Mouse (Mus musculus) embryonic facial prominence, embryonic 15.5 days (tissue): ENCODE measurements around the gene Smarcc1. TPM values are rescaled to one million over a fixed set of nuclear protein-coding genes. Genes with fewer than 3 reads are reported as not detected.
"Not testable (repeated sequence)": the region's sequence is repeated elsewhere in the genome, so short reads cannot be mapped to it uniquely, and the experiment has no call there.

ENCODE experiments used
- ATAC-seq: fragments of 200-750 bp; cut with Nextera tagmentation; 2 replicates; pipeline ENCODE4 v1.8.0; 2017; ENCODE audit warnings: low read depth, moderate TSS enrichment; ENCODE audit not compliant: insufficient number of reproducible peaks, low FRiP score, low TSS enrichment
- H3K27ac ChIP-seq: fragments of 300-500 bp; sonication (generic); replicated peaks from 2 replicates; pipeline ENCODE4 v1.5.1; 2015; ENCODE audit warnings: mild to moderate bottlenecking, inconsistent platforms
- H3K27me3 ChIP-seq: fragments of 300-500 bp; sonication (generic); 2 replicates; pipeline ENCODE4 v1.6.1; 2015; ENCODE audit warnings: inconsistent platforms
- H3K36me3 ChIP-seq: fragments of 300-500 bp; sonication (generic); 2 replicates; pipeline ENCODE4 v1.6.1; 2015; ENCODE audit warnings: mild to moderate bottlenecking, inconsistent platforms
- H3K4me1 ChIP-seq: fragments of 300-500 bp; sonication (generic); 2 replicates; pipeline ENCODE4 v1.6.1; 2015; ENCODE audit warnings: inconsistent platforms
- H3K4me2 ChIP-seq: fragments of 300-500 bp; sonication (generic); replicated peaks from 2 replicates; pipeline ENCODE4 v1.6.1; 2015; ENCODE audit warnings: mild to moderate bottlenecking, inconsistent platforms
- H3K4me3 ChIP-seq: fragments of 300-500 bp; sonication (generic); replicated peaks from 2 replicates; pipeline ENCODE4 v1.5.1; 2015; ENCODE audit warnings: mild to moderate bottlenecking, inconsistent platforms
- H3K9ac ChIP-seq: fragments of 300-500 bp; sonication (generic); 2 replicates; pipeline ENCODE4 v1.6.1; 2015; ENCODE audit warnings: inconsistent platforms
- H3K9me3 ChIP-seq: fragments of 300-500 bp; sonication (generic); replicated peaks from 2 replicates; pipeline ENCODE4 v1.6.1; 2016; ENCODE audit warnings: inconsistent platforms
- WGBS: fragments of 180-500 bp; shearing (Covaris S2); methylation state at CpG from one replicate; pipeline ENCODE4 v1.1.7; 2015; 5-methylcytosine and 5-hydroxymethylcytosine counted together
- polyA plus RNA-seq: library from polyadenylated mRNA; unstranded; fragments of >200 nt; fragmentation: Nextera tagmentation; extraction: Ambion mirVana; gene quantifications from 2 replicates; pipeline ENCODE4 v1.2.1, GENCODE M21; 2015

Smarcc1 gene
- polyA plus RNA-seq, 1 experiment from 2014 or later: 113 TPM

GRCm38 (mm10) chr9:110132201-110132605 lies 14.7 kb downstream of the Smarcc1 start:
- Histone ChIP-seq H3K27me3 (no peaks in the 10 kb centered on the region), H3K9me3 (no peaks in the 10 kb centered on the region), H3K4me1 (peaks cover 22% of the 10 kb centered on the region), H3K4me3 (peak overlapping the region; percentile 85), H3K4me2 (peak overlapping the region; percentile 56), H3K27ac (peak overlapping the region; percentile 96), H3K9ac (peak overlapping the region; percentile 89), H3K36me3 (peaks cover 21% of the 10 kb centered on the region)
- WGBS: under 1% methylated on average over 38 of the region's 38 CpGs
- peak; percentile 65 for ATAC-seq

GRCm38 (mm10) chr9:110132921-110133320 lies 15.4 kb downstream of the Smarcc1 start:
- Histone ChIP-seq H3K9ac (no peak overlapping the region), H3K4me2 (peak overlapping the region; percentile 56), H3K27ac (no peak overlapping the region), H3K27me3 (no peaks in the 10 kb centered on the region), H3K36me3 (peaks cover 24% of the 10 kb centered on the region), H3K4me1 (peaks cover 22% of the 10 kb centered on the region), H3K4me3 (peak overlapping the region; percentile 85), H3K9me3 (no peaks in the 10 kb centered on the region)
- no peak for ATAC-seq
- 54% methylated on average over 6 of the region's 6 CpGs for WGBS

- 0 out of 2 replicates have a peak overlapping the region, but pooled peaks have one; percentile 85 for H3K4me3 ChIP-seq
- H3K9ac ChIP-seq: no peak overlapping the region
- H3K36me3 ChIP-seq: peaks cover 32% of the 10 kb centered on the region
- H3K27ac ChIP-seq: no peak overlapping the region
- 83% methylated on average over 5 of the region's 5 CpGs for WGBS
- no peak for ATAC-seq
- 0 out of 2 replicates have a peak overlapping the region, but pooled peaks have one; percentile 56 for H3K4me2 ChIP-seq
- no peaks in the 10 kb centered on the region for H3K9me3 ChIP-seq
- H3K4me1 ChIP-seq: peaks cover 22% of the 10 kb centered on the region
- H3K27me3 ChIP-seq: no peaks in the 10 kb centered on the region
Measured at GRCm38 (mm10) chr9:110134176-110134575, 16.7 kb downstream of the Smarcc1 start.

GRCm38 (mm10) chr9:110139119-110139518 lies 21.6 kb downstream of the Smarcc1 start:
- H3K36me3 ChIP-seq: peaks cover 54% of the 10 kb centered on the region
- WGBS: 71% methylated on average over 4 of the region's 4 CpGs
- ATAC-seq: no peak

GRCm38 (mm10) chr9:110142097-110142496 lies 24.6 kb downstream of the Smarcc1 start:
- no peak overlapping the region for H3K27ac ChIP-seq
- H3K27me3 ChIP-seq: no peaks in the 10 kb centered on the region

More at GRCm38 (mm10) chr9:110139119-110139518, 21.6 kb downstream of the Smarcc1 start:
- H3K27ac ChIP-seq: no peak overlapping the region
- H3K9ac ChIP-seq: no peak overlapping the region
- H3K4me2 ChIP-seq: no peak overlapping the region
- H3K4me1 ChIP-seq: peaks cover 2% of the 10 kb centered on the region; the same call in 1 of the 2 replicates
- H3K4me3 ChIP-seq: no peak overlapping the region
- H3K27me3 ChIP-seq: no peaks in the 10 kb centered on the region
- H3K9me3 ChIP-seq: no peaks in the 10 kb centered on the region

GRCm38 (mm10) chr9:110148598-110148997 lies 31.1 kb downstream of the Smarcc1 start:
- Histone ChIP-seq H3K9ac (no peak overlapping the region), H3K4me3 (no peak overlapping the region), H3K4me2 (no peak overlapping the region), H3K36me3 (peaks cover 71% of the 10 kb centered on the region), H3K4me1 (no peaks in the 10 kb centered on the region), H3K27me3 (no peaks in the 10 kb centered on the region), H3K27ac (no peak overlapping the region), H3K9me3 (no peaks in the 10 kb centered on the region)
- ATAC-seq: no peak
- WGBS: 86% methylated on average over 2 of the region's 2 CpGs

More at GRCm38 (mm10) chr9:110142097-110142496, 24.6 kb downstream of the Smarcc1 start:
- no peak for ATAC-seq
- no peak overlapping the region for H3K9ac ChIP-seq
- H3K4me2 ChIP-seq: no peak overlapping the region
- no peaks in the 10 kb centered on the region for H3K9me3 ChIP-seq
- 100% methylated on average over 1 of the region's 1 CpGs for WGBS
- peaks cover 55% of the 10 kb centered on the region for H3K36me3 ChIP-seq
- H3K4me3 ChIP-seq: no peak overlapping the region
- no peaks in the 10 kb centered on the region for H3K4me1 ChIP-seq

GRCm38 (mm10) chr9:110159036-110159435 lies 41.5 kb downstream of the Smarcc1 start:
- Histone ChIP-seq H3K9ac (no peak overlapping the region), H3K4me2 (no peak overlapping the region), H3K27me3 (no peaks in the 10 kb centered on the region), H3K9me3 (no peaks in the 10 kb centered on the region), H3K4me1 (no peaks in the 10 kb centered on the region), H3K36me3 (peaks cover 57% of the 10 kb centered on the region), H3K27ac (no peak overlapping the region), H3K4me3 (no peak overlapping the region)
- no peak for ATAC-seq
- 86% methylated on average over 1 of the region's 1 CpGs for WGBS

GRCm38 (mm10) chr9:110160486-110160885 lies 43.0 kb downstream of the Smarcc1 start:
- WGBS: 94% methylated on average over 2 of the region's 2 CpGs
- not testable (repeated sequence) for ATAC-seq

GRCm38 (mm10) chr9:110162441-110162840 lies 44.9 kb downstream of the Smarcc1 start:
- WGBS: 84% methylated on average over 5 of the region's 5 CpGs
- Histone ChIP-seq H3K4me3 (no peak overlapping the region), H3K9me3 (no peaks in the 10 kb centered on the region), H3K36me3 (peaks cover 58% of the 10 kb centered on the region), H3K27me3 (no peaks in the 10 kb centered on the region), H3K4me2 (no peak overlapping the region), H3K9ac (no peak overlapping the region), H3K27ac (no peak overlapping the region), H3K4me1 (no peaks in the 10 kb centered on the region)
- no peak for ATAC-seq

More at GRCm38 (mm10) chr9:110160486-110160885, 43.0 kb downstream of the Smarcc1 start:
- H3K4me1 ChIP-seq, H3K4me3 ChIP-seq, H3K4me2 ChIP-seq, H3K9ac ChIP-seq, H3K27ac ChIP-seq, H3K9me3 ChIP-seq, H3K27me3 ChIP-seq: not testable (repeated sequence)
- peaks cover 58% of the 10 kb centered on the region for H3K36me3 ChIP-seq

- Histone ChIP-seq H3K27me3 (no peaks in the 10 kb centered on the region), H3K27ac (no peak overlapping the region), H3K4me1 (no peaks in the 10 kb centered on the region), H3K4me2 (no peak overlapping the region), H3K9me3 (no peaks in the 10 kb centered on the region), H3K9ac (no peak overlapping the region), H3K36me3 (peaks cover 58% of the 10 kb centered on the region), H3K4me3 (no peak overlapping the region)
- WGBS: 93% methylated on average over 2 of the region's 2 CpGs
- ATAC-seq: no peak
Measured at GRCm38 (mm10) chr9:110163071-110163470, 45.6 kb downstream of the Smarcc1 start.

- WGBS: 88% methylated on average over 5 of the region's 5 CpGs
- Histone ChIP-seq H3K4me3 (no peak overlapping the region), H3K27me3 (no peaks in the 10 kb centered on the region), H3K36me3 (peaks cover 74% of the 10 kb centered on the region), H3K4me1 (no peaks in the 10 kb centered on the region), H3K4me2 (no peak overlapping the region), H3K9ac (no peak overlapping the region), H3K9me3 (no peaks in the 10 kb centered on the region), H3K27ac (no peak overlapping the region)
- ATAC-seq: no peak
Measured at GRCm38 (mm10) chr9:110170858-110171257, 53.4 kb downstream of the Smarcc1 start.

- no peaks in the 10 kb centered on the region for H3K27me3 ChIP-seq
- ATAC-seq: no peak
- H3K9me3 ChIP-seq: no peaks in the 10 kb centered on the region
- no peaks in the 10 kb centered on the region for H3K4me1 ChIP-seq
- no peak overlapping the region for H3K9ac ChIP-seq
- no peak overlapping the region for H3K27ac ChIP-seq
- H3K36me3 ChIP-seq: peaks cover 72% of the 10 kb centered on the region
- 81% methylated on average over 2 of the region's 2 CpGs for WGBS
- no peak overlapping the region for H3K4me2 ChIP-seq
- no peak overlapping the region for H3K4me3 ChIP-seq
Measured at GRCm38 (mm10) chr9:110199870-110200269, 82.4 kb downstream of the Smarcc1 start.
